Mouse (Mus musculus): Measurements from ENCODE around the gene Mff. TPM values are rescaled to one million over a fixed set of nuclear protein-coding genes. Genes with fewer than 3 reads are reported as not detected.

The Mff gene
- 100 to 1,000 TPM; 135 to 162 TPM for total RNA-seq (2021)
- long read RNA-seq, experiment 1, transcript Mff-208 (8 exons, 1,645 nt) = major isoform, 31 of 200 reads
- long read RNA-seq, experiment 1, transcript Mff-202 (9 exons, 1,894 nt) = minor isoform, 22 of 200 reads
- long read RNA-seq, experiment 1, transcript Mff-201 (8 exons, 1,706 nt) = minor isoform, 14 of 200 reads
- long read RNA-seq, experiment 1, partial matches to known transcripts = 5 of 200 reads
- long read RNA-seq, experiment 1, other reads (novel, unspliced or antisense) = 124 of 200 reads
- long read RNA-seq, experiment 2, transcript Mff-201 (8 exons, 1,706 nt) = minor isoform, 6 of 91 reads
- long read RNA-seq, experiment 2, transcript Mff-208 (8 exons, 1,645 nt) = major isoform, 13 of 91 reads
- long read RNA-seq, experiment 2, transcript Mff-202 (9 exons, 1,894 nt) = minor isoform, 10 of 91 reads
- long read RNA-seq, experiment 2, partial matches to known transcripts = 0 of 91 reads
- long read RNA-seq, experiment 2, other reads (novel, unspliced or antisense) = 61 of 91 reads

DNA sequence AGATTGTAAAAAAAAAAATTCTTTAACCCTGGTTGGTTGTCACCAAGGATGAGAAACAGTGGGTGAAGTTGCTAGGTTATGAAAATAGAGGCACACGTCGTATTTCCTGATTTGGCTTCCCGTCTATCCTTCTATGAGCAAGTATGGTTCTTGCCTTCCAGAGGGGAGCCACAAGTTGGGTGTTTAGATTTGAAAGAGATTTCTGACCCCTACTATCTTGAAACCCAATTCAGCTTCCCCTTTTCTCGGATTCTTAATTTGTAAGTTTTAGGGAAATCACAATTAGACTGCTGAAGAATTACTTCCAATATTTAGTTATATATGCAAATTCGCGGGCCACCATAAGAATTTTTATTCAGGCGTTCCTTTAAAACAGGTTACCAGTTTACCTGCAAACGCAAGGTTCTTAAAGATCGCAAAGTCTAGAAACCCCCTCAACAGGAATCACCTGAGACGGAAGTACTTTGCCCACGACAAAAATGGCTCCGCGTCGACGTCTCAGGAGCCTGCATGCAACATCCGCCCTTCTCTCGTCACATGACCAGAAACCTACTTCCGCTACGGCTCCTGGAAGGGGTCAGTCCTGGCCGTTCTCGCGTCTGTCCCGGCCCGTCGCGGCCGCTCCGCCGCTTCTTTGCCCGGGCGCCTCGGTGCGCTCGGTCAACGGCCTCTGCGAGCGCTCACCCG, at the start of gene Mff:
Mff (plus strand) TSS at position 552 of the 687 bp plus-strand sequence.
- DNase-seq = peak; percentile 95

DNA sequence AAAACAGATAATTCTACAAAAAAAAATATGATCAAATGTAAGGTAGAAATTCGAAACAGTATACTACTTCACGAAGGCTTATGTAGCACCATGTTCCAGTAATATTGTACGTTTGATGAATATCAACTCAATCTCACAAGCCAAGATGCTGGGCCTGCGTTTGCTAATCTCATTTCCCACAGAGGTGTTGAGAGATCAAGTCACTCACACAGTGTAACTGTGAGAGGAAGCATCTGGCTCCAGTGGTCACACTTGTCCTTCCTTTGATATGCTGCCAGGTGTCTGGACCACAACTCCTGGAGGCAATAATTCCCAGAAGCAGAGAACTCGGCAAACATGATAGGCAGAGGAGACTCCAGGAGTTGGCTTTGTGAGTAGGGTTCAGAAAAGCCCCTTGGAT, 38.4 kb upstream of the Mff start:
- DNase-seq = no peak

DNA sequence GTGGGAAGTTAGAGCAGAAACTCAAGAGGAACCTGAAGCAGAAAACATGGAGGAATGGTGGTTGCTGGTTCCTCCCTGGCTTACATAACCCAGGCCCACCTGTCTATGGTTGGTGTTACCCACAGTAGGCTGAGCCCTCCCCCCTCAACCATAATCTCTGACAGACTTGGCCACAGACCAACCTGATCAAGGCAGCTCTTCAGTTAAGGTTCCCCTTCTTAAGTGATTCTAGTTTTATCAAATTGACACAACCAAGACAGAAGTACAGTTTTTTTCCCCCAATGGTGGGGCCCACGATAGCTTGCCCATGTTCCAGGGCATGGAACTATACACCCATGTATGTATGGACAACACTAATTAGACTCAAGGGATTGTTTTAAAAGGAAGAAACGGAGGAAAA, 37.8 kb upstream of the Mff start:
- DNase-seq = no peak

DNA sequence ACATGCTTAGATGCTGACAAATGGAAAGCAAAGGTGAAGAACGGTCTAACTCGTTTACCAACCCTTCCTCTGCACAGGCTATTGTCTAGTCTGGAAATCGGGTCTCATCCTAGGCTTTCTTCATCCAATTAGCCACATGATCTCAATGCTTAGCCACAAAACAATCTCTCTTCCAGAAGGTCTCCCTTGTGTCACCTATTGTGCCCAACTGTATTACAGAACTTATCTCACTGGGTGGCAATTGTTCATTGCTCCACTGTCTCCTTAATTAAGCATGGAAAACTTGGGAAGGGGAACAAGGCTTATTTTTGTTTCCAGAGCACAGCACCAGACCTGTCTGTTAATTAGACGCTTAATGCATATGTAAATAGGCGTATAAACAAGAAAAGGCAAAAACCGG, 36.8 kb upstream of the Mff start:
- DNase-seq = no peak

DNA sequence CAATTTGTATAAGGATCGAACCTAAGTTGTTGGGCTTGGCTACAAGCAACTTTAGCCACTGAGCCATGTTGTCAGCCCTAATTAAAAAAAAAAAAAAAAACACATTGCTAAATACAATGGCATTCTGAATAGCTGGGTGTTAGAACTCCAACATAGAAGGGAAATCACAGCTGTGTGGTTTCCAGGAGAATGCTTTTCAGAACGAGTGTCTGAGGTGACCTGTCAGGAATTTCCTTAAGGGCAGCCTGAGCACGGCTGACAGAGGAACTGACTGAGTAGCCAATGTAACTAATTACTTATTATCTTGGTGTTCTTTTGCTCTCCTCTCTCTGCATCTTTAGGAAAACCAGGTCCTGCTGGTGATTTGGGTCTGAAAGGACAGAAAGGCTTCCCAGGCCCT, 28.8 kb upstream of the Mff start:
- DNase-seq = no peak

DNA sequence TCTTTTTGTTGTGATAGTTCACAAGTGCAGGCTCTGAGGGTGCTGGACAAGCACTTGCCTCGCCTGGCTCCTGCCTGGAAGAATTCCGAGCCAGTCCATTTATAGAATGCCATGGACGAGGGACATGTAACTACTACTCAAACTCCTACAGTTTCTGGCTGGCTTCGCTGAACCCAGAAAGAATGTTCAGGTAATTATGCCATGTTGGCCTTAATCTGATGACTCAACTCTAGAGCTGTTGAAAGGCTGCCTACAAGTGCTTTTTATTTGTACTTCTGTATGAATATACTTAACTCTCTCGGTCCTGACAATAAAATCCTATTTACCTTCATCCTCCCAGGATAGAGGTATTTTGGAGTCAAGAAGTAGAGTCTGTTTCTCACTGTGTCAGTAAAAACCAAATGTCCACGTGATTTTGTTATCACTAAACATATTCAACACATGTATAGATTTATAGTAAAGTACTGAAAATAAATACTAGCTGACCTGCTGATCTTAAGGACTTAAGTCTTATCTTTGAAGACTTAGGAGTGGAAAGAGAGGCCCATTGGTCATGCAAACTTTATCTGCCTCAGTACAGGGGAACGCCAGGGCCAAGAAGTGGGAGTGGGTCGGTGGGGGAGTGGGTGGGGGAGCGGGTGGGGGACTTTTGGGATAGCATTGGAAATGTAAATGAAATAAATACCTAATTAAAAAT, 6.7 kb upstream of the Mff start:
- no peak for DNase-seq

DNA sequence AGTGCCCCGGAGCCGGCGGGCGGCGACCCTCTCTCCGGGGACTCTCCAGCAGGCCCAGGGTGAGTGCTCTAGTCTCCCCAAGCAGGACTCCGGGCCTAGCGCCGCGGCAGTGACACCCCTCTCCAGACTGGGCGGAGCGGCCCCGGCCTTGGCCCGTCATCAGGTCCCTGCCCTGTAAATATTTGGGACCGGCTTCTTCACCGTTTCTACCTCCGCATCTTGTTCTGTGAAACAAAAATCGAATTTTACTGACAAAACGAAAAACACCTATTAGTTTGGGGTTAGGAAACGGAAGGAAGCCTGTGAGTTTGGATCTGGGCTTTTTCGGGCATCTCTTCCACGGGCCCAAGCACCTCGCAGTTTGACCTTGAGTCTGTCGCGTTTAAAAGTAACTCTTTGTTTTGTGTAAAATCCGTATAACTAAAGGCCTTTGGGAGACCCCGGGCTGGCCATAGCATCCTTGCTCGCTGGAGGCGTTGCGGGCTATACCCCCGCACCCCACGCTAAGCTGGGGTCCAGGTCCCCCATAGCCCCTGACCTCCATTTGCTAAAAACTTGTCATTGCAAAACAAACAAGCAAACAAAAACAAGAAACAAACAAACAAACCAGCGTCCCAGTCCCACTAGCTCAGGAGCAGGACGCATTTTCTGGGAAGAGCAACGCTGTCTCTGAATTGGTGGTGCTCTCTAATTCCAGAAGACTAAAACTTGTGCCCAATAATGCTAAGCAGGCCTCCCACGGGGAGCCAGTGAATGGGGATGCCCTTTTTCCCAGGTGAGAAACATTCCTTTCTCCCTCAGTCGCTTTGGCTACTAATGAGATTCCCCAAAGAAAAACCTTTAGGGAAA, 560 bp downstream of the Mff start:
- no peak for DNase-seq

DNA sequence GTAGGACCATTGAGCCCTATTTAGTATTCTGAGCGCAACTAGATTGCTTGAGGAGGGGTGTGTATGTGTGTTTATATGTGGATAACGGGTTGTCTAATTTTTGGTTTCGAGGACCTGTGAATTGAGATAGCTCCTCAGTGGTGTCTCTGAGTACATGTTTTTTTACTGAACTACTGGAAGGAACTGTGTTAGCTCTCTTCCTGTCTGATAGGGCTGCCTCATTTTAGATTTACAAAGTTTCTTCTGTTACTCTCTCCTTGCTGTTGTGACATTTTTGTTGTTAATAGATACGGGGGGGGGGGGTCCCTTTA, 1.1 kb downstream of the Mff start:
- DNase-seq = no peak

DNA sequence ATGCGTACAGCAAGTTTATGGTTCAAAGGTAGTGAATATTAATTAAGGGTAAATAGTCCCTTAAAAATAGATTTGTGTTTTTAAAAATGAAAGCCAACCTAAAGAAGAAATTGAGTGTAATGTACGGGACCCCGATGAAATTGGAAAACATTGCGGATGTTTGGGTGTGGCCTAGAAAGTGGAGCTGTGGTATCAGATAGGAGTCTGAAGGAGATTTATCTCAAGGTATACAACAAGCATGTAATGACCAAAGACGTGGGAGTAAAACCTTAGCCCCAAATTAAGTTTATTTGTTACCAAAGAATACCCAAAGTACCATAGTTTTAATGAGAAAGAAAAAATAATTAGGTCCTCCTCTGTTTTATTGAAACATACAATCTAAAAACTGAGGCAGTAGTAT, 1.8 kb downstream of the Mff start:
- no peak for DNase-seq

DNA sequence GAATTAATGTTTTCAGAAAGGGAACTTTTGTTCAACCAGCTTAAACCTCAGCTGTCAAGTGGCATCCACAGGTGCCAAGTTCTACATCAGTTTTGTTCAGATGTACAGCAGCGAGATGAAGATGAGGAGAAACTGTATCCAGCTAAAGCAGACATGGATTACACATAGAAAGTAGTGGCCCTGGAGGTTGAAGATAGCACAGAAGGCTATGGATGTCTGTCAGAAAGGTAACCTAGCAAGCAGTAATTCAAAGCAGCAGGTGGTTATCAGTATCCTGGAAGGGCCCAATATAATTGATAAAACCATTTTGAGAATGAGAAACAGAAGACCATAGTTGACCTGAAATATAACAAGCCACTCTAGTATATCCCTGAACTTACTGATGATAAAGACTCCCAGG, 8.7 kb downstream of the Mff start:
- DNase-seq = no peak

DNA sequence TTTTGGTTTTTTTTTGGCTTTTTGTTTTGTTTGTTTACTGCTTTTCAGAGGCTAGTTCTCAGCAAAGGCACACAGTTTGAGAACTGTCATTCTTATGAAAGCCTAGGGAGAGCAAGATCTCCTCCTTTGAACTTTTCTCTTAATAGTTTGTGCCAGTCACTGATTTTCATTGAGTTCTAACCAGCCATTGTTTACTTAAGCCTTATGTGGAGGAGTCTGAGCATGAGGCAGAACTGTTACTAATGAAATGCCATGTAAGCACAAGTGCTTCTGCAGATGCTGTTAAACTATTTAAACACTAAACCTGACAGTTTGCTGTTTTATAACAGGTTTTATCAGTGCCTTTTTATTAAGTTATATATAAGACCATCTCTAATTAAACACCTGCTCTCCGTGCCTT, 13.4 kb downstream of the Mff start:
- DNase-seq = no peak

DNA sequence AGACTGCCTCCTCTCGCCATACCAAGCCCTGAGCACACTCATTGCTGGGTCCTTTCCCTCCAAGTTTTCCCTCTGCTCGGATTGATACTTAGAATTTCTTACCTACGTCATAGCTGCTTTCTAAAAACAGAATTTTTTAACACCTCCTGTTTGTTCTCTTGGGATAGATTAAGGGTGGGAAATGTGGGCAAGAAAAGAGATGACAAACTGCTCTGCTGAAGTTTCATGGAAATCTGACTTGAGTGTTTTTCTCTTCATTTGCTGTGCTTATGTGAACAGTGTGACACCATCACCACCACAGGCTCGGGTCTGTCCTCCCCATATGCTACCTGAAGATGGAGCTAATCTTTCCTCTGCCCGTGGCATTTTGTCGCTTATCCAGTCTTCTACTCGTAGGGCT, 16.8 kb downstream of the Mff start:
- DNase-seq = no peak

DNA sequence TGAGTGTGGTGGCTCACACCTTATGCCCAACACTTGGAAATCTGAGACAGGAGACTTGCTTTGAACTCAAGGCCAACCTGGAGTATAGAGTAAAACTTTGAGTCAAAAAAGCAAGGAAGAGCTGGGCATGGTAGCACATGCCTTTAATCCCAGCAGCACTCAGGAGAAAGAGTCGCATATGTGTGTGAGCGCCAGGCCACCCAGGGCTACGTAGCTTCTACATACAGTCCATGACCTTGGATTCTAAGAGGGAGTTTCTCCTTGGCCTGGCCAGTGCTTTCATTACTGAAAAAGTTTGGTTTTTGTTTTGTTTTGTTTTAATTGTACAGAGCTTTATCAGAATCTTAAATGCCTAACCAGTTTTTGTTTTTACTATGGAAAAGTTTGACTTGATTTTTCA, 19.3 kb downstream of the Mff start:
- DNase-seq = peak; percentile 10

DNA sequence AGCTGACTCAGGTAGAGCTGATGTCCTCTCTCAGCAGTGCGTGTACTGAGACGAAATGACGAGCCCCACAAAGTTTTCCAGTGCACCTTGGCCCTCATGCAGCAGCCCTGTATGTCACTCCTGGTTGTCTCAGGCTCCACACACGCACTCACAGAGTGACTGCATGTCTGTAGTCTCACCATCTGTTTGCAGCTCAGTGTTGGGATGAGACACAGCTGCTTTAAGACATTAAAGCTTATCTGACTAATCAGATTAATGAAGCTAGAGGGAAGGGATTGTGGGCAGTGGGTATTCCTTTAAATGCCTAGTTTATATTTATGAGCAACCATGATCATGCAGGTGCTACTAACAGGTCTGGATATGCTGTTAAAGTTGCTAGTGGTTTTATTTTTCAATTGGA, 21.7 kb downstream of the Mff start:
- DNase-seq = no peak

DNA sequence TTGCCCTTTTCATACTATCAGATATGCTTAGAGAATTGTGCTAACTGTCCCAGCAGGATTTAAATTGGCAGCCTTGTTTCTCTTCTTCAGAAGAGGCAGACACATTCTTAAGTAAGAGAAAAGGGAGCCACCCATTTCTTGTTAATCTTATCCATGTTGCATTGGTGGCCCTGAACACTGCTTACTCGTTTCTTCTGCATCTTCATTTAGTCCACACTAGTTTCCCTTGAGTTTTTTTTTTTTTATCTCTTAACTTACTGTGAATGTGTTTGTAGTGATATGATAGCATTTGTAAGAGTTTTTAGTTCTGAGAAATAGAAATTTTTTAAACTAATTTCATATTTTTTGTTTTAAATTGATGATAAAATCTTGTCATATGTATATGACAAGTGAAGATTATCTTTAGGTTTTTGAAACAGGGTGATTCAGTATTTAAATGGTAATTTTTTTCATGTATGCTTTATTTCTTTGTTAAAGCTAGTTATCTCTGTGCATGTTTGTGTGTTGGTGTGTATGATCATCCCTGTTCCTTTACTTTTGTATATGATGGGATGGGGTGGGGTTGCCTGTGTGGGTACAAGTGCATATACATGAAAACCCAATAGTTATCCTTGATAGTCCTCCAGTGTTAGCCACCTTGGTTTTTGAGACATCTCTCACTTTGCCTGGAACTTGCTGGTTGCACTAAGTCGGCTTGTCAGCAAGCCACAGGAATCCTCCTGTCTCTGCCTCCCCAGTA, 23.2 kb downstream of the Mff start:
- DNase-seq = no peak

DNA sequence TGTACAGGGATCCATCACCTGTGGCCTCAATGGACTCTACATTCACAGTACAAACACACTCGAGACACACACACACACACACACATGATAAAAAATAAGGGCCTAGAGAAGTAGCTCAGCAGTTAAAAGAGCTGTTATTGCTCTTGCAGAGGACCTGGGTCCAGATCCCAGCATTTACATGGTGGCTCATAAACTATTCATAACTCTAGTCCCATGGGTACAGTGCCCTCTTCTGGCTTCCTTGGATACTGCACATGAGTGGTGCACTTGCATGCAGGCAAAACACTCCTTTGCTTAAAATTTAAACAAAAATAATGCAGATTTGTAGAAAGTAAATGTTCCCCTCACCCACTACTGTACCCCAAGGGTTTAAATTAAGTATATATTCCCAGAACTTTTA, 34.8 kb downstream of the Mff start:
- no peak for DNase-seq

DNA sequence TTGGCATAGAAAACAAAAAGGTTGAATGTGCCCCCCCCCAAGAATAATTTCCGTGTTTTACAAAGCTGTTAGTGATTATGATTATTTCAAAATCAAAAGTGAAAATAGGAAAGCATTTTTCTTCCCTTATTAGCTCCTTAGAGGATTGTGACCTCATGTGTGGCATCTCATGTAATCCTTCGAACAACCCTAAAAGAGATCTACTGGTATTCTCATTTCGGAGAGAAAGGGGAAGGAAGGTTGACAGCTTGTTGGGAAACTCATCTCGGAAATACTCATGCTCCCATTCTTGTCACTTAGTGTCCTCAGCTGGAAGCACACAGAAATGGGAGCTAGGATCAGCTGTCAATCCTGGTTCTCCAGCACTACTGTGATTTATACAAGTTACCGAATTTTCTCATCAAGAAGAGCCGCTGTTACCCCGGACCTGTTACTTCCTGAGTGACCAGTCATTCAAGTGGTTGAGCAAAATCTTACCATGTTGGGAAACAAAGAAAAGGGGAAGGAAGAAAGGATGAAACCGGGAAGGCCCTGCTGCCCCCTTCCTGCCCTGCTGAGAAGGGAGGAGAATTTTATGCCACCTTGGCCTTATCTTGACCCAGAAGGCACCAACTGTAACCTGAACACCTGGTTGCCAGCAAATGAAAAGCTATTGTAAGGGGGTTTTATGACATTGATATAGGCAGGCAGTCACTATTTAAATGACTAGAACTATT, 36.9 kb downstream of the Mff start:
- no peak for DNase-seq

DNA sequence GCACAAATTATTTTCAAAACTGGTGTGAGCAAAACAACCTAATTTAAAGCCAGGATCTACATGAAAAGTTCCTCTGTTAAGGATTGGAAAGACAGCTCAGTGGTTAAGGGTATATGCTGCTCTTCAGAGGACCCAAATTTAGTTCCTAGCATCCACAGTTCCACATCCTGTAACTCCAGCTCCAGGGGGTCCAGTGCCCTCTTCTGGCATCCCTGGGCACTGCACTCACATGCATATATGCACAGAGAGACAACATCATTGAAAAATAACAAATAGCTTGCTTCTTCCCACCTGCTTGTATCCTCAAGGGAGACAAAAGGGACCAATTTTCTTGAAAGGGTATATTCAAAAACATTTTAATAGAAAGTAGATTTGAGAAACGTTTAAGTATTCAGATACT, 37.6 kb downstream of the Mff start:
- no peak for DNase-seq

DNA sequence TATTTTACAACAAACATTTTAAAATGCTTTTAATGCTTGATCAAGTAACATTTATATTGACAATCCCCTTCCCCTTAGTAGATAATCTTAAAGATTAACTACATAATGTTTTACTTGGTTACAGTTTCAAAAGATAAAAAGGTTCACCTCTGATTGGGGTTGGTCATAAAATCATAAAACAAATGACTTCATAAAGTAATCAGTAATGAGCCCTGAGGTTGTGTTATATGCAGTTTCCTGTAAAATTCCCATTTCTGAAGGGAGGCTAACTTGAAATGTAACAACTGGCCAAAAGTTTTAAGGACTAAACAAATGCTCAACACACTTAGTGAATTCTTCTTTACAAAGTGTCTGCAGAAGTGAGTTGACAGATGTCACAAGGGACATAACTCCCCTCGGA, 41.5 kb downstream of the Mff start:
- DNase-seq = no peak

DNA sequence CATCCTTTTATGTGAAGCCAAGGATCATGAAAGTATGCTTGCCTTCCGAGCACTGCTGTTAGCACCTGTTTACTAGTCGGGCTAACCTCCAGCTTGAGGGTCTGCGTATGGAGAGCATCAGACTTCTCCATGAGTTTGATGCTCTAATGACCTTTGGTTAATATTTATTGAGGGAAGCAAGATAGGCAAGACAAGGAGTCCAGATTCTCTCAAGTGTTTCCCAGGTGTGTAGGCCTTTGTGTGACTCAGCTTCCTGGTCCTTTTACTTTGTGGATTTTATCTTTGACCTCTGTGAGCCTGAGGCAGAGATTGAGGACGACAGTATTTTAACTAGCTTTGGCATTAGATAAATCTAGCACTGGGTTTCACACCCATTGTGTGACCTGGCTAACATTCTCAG, 42.0 kb downstream of the Mff start:
- DNase-seq = no peak

DNA sequence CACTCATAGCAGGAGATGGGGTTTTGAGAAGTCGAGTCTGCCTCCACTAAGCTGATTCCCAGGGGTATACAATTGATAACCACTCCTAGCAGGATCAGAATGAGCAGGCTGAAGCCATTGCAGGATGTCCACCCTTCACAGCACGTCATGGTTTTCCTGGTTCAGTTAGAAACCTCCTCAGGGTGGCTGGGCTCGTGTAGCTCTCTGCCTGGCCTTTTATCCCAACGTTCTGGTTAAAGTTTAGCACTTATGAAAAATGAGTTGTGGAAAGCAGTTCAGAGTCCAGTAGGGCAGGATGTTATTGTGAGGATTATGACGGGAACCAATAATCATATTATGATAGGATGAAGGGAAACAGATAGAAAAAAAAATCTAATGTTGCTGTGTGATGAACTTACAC, 43.6 kb downstream of the Mff start, which contains the start of gene Tm4sf20:
Tm4sf20 (minus strand) TSS at position 193 of the 400 bp plus-strand sequence.
- no peak for DNase-seq
